Mouse (Mus musculus): ENCODE results near the gene Qrich2. TPM values are rescaled to one million over a fixed set of nuclear protein-coding genes. Genes with fewer than 3 reads are reported as not detected.

The Qrich2 gene
- total RNA-seq, 2 experiments from 2014 or later: 0.17 TPM; not detected in 1

DNA sequence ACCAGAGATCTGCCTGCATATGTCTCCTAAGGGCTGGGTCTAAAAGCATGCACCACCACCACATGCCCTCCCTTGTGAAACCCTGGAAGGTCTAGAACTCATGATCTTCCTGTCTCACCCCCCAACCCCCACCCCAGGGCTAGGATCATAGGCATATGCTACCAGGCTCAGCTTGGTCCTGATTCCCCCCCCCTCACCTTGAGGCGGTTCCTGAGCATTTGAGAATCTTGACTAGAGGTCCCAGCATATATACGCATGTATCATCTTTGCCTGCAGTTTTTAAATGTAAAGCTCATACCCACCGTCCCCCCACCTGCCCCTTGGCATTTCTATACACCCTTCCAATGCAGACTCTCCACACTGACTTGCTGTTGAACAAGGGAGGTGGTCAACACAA lies 69.1 kb downstream of the Qrich2 start:
- TF ChIP-seq CTCF (conservative IDR thresholded peaks at IDR 0.05): no peak
- Histone ChIP-seq H3K4me3 (no peak overlapping the region), H3K27ac (no peak overlapping the region)
- no peak for DNase-seq (ENCODE audit: low spot score in 2 of 2)

DNA sequence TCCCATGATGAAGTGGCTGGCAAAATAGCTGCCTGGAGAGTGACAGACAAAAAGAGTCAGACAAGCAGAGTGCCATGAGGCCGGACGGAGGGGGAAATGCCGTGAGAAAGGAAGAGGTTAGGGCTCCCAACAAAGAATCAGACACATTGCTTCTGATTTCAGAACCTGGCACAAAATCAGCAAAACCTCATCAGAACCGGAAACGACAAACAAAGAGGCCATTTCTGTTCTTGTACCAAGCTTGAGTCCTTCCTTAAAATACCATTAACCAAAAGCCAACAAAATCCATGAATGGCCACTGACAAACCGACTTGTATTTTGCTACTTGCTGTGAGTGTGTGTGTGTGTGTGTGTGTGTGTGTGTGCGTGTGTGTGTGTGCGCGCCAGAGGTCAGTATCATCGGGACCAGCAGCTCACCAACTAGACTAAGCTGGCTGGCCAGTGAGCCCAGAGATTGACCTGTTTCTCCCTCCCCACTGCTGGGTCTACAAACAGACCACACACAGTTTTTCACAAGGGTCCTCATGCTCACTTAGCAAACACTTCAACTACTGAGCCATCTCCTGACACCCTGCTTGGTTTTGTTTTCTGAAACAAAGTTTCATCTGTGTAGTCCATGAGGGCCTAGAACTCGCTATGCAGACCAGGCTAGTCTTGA lies 69.6 kb downstream of the Qrich2 start:
- TF ChIP-seq CTCF (conservative IDR thresholded peaks at IDR 0.05): no peak
- H3K4me3 ChIP-seq: no peak overlapping the region
- DNase-seq (ENCODE audit: low spot score in 2 of 2): no peak
- no peak overlapping the region for H3K27ac ChIP-seq

DNA sequence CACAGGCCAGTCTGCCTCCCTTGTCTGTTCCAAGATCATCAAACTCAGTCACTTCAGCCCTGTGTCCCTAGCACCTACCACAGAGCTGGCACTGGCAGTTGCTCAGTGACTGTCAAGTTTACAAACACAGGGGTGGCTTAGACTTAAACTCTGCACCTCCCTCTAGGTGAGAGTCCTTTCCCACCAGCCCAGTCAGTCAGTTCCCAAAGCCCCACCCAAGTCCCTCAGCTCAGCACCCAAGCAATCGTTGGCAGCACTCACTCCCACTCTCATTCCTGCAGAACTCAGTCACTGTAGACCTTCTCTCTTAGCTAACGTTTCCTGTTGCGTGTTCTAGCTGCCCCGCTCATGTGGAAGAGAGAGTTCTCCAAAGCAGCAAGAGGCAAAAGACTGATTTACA lies 71.3 kb downstream of the Qrich2 start:
- TF ChIP-seq CTCF (conservative IDR thresholded peaks at IDR 0.05): no peak
- no peak overlapping the region for H3K4me3 ChIP-seq
- peak overlapping the region; percentile 43; the same call in 1 of the 2 replicates for H3K27ac ChIP-seq
- DNase-seq (ENCODE audit: low spot score in 2 of 2): no peak

Other genes with a start within 250 kb of the Qrich2 start
- under 1 TPM; 0.67 to 0.93 TPM for gene Evpl, start 228.2 kb downstream of the Qrich2 start, total RNA-seq (2021)
- gene Srp68, start 192.0 kb downstream of the Qrich2 start, total RNA-seq (2021): 10 to 100 TPM; 63.7 to 64.1 TPM
- not detected for gene Galr2, start 185.3 kb downstream of the Qrich2 start, total RNA-seq (2021)
- 10 to 100 TPM; 83.2 to 94.8 TPM for gene Exoc7, start 159.0 kb downstream of the Qrich2 start, total RNA-seq (2021)
- gene Foxj1, start 130.8 kb downstream of the Qrich2 start, total RNA-seq (2021): 1 to 10 TPM; 4.3 to 5.9 TPM
- 100 to 1,000 TPM; 227 to 236 TPM for gene Rnf157, start 53.2 kb downstream of the Qrich2 start, total RNA-seq (2021)
- gene Ubald2, start 32.1 kb downstream of the Qrich2 start, total RNA-seq (2021): 10 to 100 TPM; 32.5 to 41.9 TPM
- gene Prpsap1, start 28.0 kb upstream of the Qrich2 start, total RNA-seq (2021): 10 to 100 TPM; 84.2 to 98.5 TPM
- gene Sphk1, start 64.7 kb upstream of the Qrich2 start, total RNA-seq (2021): 1 to 10 TPM; 1.6 to 1.9 TPM
- gene Ube2o, start 115.2 kb upstream of the Qrich2 start, total RNA-seq (2021): 100 to 1,000 TPM in 1 of 2 experiments, 10 to 100 TPM in 1; 93.7 to 101 TPM
- gene Aanat, start 120.2 kb upstream of the Qrich2 start, total RNA-seq (2021): 1 to 10 TPM in 1 of 2 experiments, under 1 TPM in 1; 0.27 to 1.2 TPM
- 1 to 10 TPM; 1.4 to 1.6 TPM for gene Rhbdf2, start 160.8 kb upstream of the Qrich2 start, total RNA-seq (2021)
- gene Prcd, start 187.3 kb upstream of the Qrich2 start, total RNA-seq (2021): 1 to 10 TPM; 5.6 to 5.7 TPM
- gene Cygb, start 188.1 kb upstream of the Qrich2 start, total RNA-seq (2021): 10 to 100 TPM; 71.9 to 73.5 TPM

All from layer of hippocampus, adult 2 months (tissue).